Mouse (Mus musculus): ENCODE measurements around the gene Tor4a. TPM values are rescaled to one million over a fixed set of nuclear protein-coding genes. Genes with fewer than 3 reads are reported as not detected.

The Tor4a gene
- polyA plus RNA-seq, 1 experiment from 2014 or later, result 13.1 TPM

- no peaks in the 10 kb centered on the region for H3K36me3 ChIP-seq (ENCODE audit: control insufficient read depth, insufficient read depth, low read length)
- H3K27ac ChIP-seq (replicated peaks), result peak overlapping the region; percentile 65
- no peaks in the 10 kb centered on the region for H3K27me3 ChIP-seq (ENCODE audit: control insufficient read depth, insufficient read depth, low read length)
- TF ChIP-seq CTCF (IDR thresholded peaks at IDR 0.05; ENCODE audit: low read depth), result peak; percentile 72
- no peak for TF ChIP-seq EP300 (optimal IDR thresholded peaks at IDR 0.05)
- ATAC-seq (ENCODE audit: low FRiP score, low TSS enrichment) (peak; percentile 41), DNase-seq (ENCODE audit: low spot score) (peak; percentile 86)
- H3K9me3 ChIP-seq (ENCODE audit: control insufficient read depth, low read length), result no peaks in the 10 kb centered on the region
- peak overlapping the region; percentile 54 for H3K9ac ChIP-seq (ENCODE audit: low read length)
- peaks cover 3% of the 10 kb centered on the region; the same call in 1 of the 2 replicates for H3K4me1 ChIP-seq (replicated peaks; ENCODE audit: control insufficient read depth, insufficient read depth)
- WGBS, result 2% methylated on average over 63 of the region's 64 CpGs
- H3K4me3 ChIP-seq (ENCODE audit: low read depth, low read length), result peak overlapping the region; percentile 45
- H3K4me2 ChIP-seq (replicated peaks; ENCODE audit: low read depth), result peak overlapping the region; percentile 81
Measured at GRCm38 (mm10) chr2:25185625-25186574, 10.8 kb downstream of the Tor4a start.

- ATAC-seq (ENCODE audit: low FRiP score, low TSS enrichment) (no peak), DNase-seq (ENCODE audit: low spot score) (no peak)
- Histone ChIP-seq H3K9ac (ENCODE audit: low read length) (no peak overlapping the region), H3K4me2 (replicated peaks; ENCODE audit: low read depth) (no peak overlapping the region), H3K4me3 (ENCODE audit: low read depth, low read length) (no peak overlapping the region), H3K9me3 (ENCODE audit: control insufficient read depth, low read length) (no peaks in the 10 kb centered on the region), H3K27me3 (ENCODE audit: control insufficient read depth, insufficient read depth, low read length) (no peaks in the 10 kb centered on the region), H3K36me3 (ENCODE audit: control insufficient read depth, insufficient read depth, low read length) (no peaks in the 10 kb centered on the region), H3K4me1 (replicated peaks; ENCODE audit: control insufficient read depth, insufficient read depth) (peaks cover 3% of the 10 kb centered on the region; the same call in 1 of the 2 replicates), H3K27ac (replicated peaks) (no peak overlapping the region)
- 95% methylated on average over 7 of the region's 7 CpGs for WGBS
- TF ChIP-seq CTCF (IDR thresholded peaks at IDR 0.05; ENCODE audit: low read depth) (no peak), EP300 (optimal IDR thresholded peaks at IDR 0.05) (no peak)
Measured at GRCm38 (mm10) chr2:25184496-25184895, 12.2 kb downstream of the Tor4a start.

GRCm38 (mm10) chr2:25183336-25183735, 13.3 kb downstream of the Tor4a start:
- DNase-seq (ENCODE audit: low spot score) (no peak), ATAC-seq (ENCODE audit: low FRiP score, low TSS enrichment) (no peak)
- peaks cover 3% of the 10 kb centered on the region; the same call in 1 of the 2 replicates for H3K4me1 ChIP-seq (replicated peaks; ENCODE audit: control insufficient read depth, insufficient read depth)
- H3K36me3 ChIP-seq (ENCODE audit: control insufficient read depth, insufficient read depth, low read length), result no peaks in the 10 kb centered on the region
- peak overlapping the region; percentile 42; the same call in 1 of the 2 replicates for H3K4me2 ChIP-seq (replicated peaks; ENCODE audit: low read depth)
- H3K9me3 ChIP-seq (ENCODE audit: control insufficient read depth, low read length), result no peaks in the 10 kb centered on the region
- 76% methylated on average over 2 of the region's 2 CpGs for WGBS
- no peak overlapping the region for H3K9ac ChIP-seq (ENCODE audit: low read length)
- no peak overlapping the region for H3K27ac ChIP-seq (replicated peaks)
- no peak overlapping the region for H3K4me3 ChIP-seq (ENCODE audit: low read depth, low read length)
- TF ChIP-seq EP300 (optimal IDR thresholded peaks at IDR 0.05) (no peak), CTCF (IDR thresholded peaks at IDR 0.05; ENCODE audit: low read depth) (no peak)
- no peaks in the 10 kb centered on the region for H3K27me3 ChIP-seq (ENCODE audit: control insufficient read depth, insufficient read depth, low read length)

GRCm38 (mm10) chr2:25182664-25183063, 14.0 kb downstream of the Tor4a start:
- Histone ChIP-seq H3K4me1 (replicated peaks; ENCODE audit: control insufficient read depth, insufficient read depth) (peaks cover 3% of the 10 kb centered on the region; the same call in 1 of the 2 replicates), H3K36me3 (ENCODE audit: control insufficient read depth, insufficient read depth, low read length) (no peaks in the 10 kb centered on the region), H3K9me3 (ENCODE audit: control insufficient read depth, low read length) (no peaks in the 10 kb centered on the region), H3K4me3 (ENCODE audit: low read depth, low read length) (peak overlapping the region; percentile 17; the same call in 1 of the 2 replicates), H3K4me2 (replicated peaks; ENCODE audit: low read depth) (peak overlapping the region; percentile 42), H3K27me3 (ENCODE audit: control insufficient read depth, insufficient read depth, low read length) (no peaks in the 10 kb centered on the region; the same call in 1 of the 2 replicates), H3K27ac (replicated peaks) (no peak overlapping the region), H3K9ac (ENCODE audit: low read length) (0 out of 2 replicates have a peak overlapping the region, but pooled peaks have one; percentile 32)
- no peak for TF ChIP-seq EP300 (optimal IDR thresholded peaks at IDR 0.05)
- no peak for TF ChIP-seq CTCF (IDR thresholded peaks at IDR 0.05; ENCODE audit: low read depth)
- WGBS, result 43% methylated on average over 6 of the region's 6 CpGs
- DNase-seq (ENCODE audit: low spot score), result no peak
- ATAC-seq (ENCODE audit: low FRiP score, low TSS enrichment), result no peak

GRCm38 (mm10) chr2:25181891-25182397, 14.7 kb downstream of the Tor4a start:
- Histone ChIP-seq H3K4me3 (ENCODE audit: low read depth, low read length) (peak overlapping the region; percentile 58), H3K9ac (ENCODE audit: low read length) (peak overlapping the region; percentile 64), H3K27me3 (ENCODE audit: control insufficient read depth, insufficient read depth, low read length) (no peaks in the 10 kb centered on the region; the same call in 1 of the 2 replicates), H3K36me3 (ENCODE audit: control insufficient read depth, insufficient read depth, low read length) (no peaks in the 10 kb centered on the region), H3K4me2 (replicated peaks; ENCODE audit: low read depth) (peak overlapping the region; percentile 85), H3K9me3 (ENCODE audit: control insufficient read depth, low read length) (no peaks in the 10 kb centered on the region), H3K4me1 (replicated peaks; ENCODE audit: control insufficient read depth, insufficient read depth) (peaks cover 3% of the 10 kb centered on the region; the same call in 1 of the 2 replicates), H3K27ac (replicated peaks) (peak overlapping the region; percentile 96)
- ATAC-seq (ENCODE audit: low FRiP score, low TSS enrichment), result no peak
- TF ChIP-seq EP300 (optimal IDR thresholded peaks at IDR 0.05) (no peak), CTCF (IDR thresholded peaks at IDR 0.05; ENCODE audit: low read depth) (no peak)
- WGBS, result 4% methylated on average over 17 of the region's 17 CpGs
- DNase-seq (ENCODE audit: low spot score), result no peak
